Mouse (Mus musculus) splenic B cell, adult 2 months (primary cell): ENCODE data around the gene Car11.
A peak's percentile ranks its signal among the peaks of the same experiment; 100 is the strongest.
"Not testable (repeated sequence)": the region's sequence is repeated elsewhere in the genome, so short reads cannot be mapped to it uniquely, and the experiment has no call there.

Experiments used
- DNase-seq: peaks from one replicate; pipeline ENCODE4 v3.0.0-alpha.2; 2011; ENCODE audit warnings: low read depth, low spot score
- H3K27me3 ChIP-seq: 2 replicates; pipeline ENCODE4 v1.6.1; 2012; ENCODE audit warnings: mild to moderate bottlenecking, low read length, moderate library complexity, mixed read lengths; ENCODE audit not compliant: control insufficient read depth, poor library complexity, insufficient read depth, severe bottlenecking
- H3K36me3 ChIP-seq: 2 replicates; pipeline ENCODE4 v1.6.1; 2012; ENCODE audit warnings: mild to moderate bottlenecking, low read length, moderate library complexity, mixed read lengths; ENCODE audit not compliant: control insufficient read depth, poor library complexity, insufficient read depth, severe bottlenecking

Gene Car11

DNA sequence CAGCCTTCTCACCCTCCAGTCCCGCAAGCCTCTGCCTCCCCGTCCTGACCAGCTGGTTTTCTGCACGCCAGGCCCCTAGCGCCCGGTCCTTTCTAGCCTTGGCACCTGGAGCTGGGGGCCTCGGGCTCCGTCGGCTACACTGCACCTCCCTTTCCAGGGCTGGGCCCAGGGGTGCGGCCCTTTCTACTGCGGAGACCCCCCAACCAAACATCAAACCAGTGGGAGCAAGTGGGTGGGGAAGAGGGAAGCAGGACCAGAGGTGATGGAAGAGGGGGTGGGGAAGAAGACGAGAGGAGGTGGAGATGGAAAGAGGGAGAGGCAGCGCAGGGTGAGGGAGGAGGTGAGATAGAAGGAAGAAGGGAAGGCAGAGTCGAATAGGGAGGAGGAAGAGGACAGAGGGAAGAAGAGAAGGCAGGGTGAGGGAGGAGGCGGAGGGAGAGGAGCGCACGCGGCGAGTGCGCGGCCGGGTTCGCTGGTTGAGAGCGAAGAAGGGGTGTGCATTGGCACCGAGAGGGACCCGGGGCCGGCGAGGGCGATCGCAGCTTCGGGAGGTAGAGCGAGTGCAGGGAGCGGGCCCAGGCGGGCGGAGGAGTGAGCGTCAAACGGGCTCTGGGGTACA is at the start of gene Car11:
Car11 (plus strand) TSS at position 321 of the 619 bp plus-strand sequence.
- no peak for DNase-seq
- no peaks in the 10 kb centered on the region for H3K36me3 ChIP-seq
- no peaks in the 10 kb centered on the region for H3K27me3 ChIP-seq

GRCm38 (mm10) chr7:45650484-45650883 is 49.2 kb upstream of the Car11 start:
- H3K27me3 ChIP-seq, DNase-seq, H3K36me3 ChIP-seq: not testable (repeated sequence)

DNA sequence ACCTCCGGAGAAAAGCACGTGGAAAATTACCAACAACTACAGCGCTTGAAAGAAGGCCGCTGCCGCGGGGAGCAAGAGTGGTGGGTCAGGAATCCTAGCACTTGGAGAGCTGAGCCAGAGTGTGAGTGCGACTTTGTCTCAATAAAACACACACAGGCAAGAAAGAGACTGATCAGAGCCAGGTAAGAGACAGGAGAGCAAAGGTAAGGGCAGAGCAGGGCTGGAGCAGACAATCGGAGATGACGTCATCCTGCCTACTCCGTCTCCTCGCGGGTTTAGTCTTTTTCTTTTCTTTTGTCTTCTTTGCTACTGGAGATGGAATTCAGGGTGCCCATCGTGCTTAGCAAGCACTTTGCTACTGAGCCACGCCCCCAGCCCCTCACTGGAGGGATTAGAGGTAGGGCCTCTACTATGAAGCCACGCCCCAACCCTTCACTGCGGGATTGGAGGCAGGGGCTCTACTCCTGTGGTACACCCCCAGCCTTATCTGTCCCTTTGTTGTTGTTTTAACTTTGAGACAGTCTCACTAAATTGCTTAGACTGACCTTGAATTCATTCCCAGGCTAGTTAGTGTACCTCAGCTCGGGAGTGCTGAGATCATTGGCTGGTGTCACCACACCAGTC is 45.1 kb upstream of the Car11 start:
- no peak for DNase-seq
- Histone ChIP-seq H3K27me3 (no peaks in the 10 kb centered on the region; the same call in 1 of the 2 replicates), H3K36me3 (no peaks in the 10 kb centered on the region)

GRCm38 (mm10) chr7:45660746-45661478 is 38.7 kb upstream of the Car11 start:
- DNase-seq: no peak
- Histone ChIP-seq H3K36me3 (no peaks in the 10 kb centered on the region), H3K27me3 (no peaks in the 10 kb centered on the region; the same call in 1 of the 2 replicates)

DNA sequence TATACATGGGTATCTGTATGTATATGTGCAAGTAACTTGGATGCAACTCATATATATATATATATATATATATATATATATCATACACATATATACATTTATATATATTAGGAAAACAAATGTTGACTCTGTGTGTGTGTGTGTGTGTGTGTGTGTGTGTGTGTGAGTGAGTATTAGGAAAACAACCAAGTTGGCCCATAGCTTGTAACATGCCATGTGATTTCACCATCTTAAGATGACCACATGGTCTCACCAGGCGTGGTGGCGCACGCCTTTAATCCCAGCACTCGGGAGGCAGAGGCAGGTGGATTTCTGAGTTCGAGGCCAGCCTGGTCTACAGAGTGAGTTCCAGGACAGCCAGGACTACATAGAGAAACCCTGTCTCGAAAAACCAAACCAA is 37.9 kb upstream of the Car11 start:
- not testable (repeated sequence) for DNase-seq, H3K36me3 ChIP-seq, H3K27me3 ChIP-seq

DNA sequence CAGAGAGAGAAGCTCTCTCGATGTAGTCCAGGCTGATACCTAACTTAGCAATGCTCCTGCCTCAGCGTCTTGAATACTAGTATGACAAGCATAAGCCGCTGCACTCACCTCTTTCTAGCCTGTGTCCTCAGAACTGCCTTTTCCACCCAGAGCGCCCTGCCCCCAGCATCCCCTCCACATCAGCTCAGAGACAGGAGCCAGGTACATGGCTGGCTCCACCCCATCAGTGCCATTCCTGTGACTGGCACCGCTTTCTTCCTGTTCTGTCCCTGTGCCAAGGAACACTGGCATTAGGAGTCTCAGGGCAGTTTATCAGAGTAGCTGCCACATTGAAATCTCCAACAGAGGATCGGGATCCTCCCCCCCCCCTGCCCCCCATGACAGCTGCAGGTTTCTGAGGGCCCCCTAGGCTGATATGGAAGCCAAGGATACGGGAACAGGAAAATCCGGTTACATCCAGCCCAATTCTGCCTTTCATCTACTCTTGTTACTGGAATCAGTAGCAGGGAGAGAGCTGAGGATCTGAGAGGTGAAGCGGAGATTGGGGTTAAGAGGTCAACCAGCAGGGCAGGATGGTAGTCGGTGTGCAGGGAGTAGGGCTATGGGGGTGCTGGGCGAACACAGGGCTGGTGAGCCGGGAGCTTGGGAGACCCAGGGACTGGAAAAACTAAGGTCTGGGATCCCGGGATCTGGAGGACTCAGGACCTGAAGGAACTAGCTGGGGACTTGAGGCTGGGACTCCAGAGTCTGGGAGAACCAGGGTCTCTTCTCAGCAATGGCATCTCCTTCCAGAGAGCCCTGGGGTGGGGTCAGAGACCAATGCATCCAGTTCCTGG is 34.1 kb upstream of the Car11 start:
- H3K27me3 ChIP-seq: no peaks in the 10 kb centered on the region
- no peaks in the 10 kb centered on the region for H3K36me3 ChIP-seq
- DNase-seq: no peak

GRCm38 (mm10) chr7:45666161-45666560 is 33.5 kb upstream of the Car11 start, which contains the start of gene Fut2:
Gene Fut2 (minus strand): TSS chr7:45666394.
- no peak for DNase-seq
- Histone ChIP-seq H3K27me3 (no peaks in the 10 kb centered on the region), H3K36me3 (no peaks in the 10 kb centered on the region)

DNA sequence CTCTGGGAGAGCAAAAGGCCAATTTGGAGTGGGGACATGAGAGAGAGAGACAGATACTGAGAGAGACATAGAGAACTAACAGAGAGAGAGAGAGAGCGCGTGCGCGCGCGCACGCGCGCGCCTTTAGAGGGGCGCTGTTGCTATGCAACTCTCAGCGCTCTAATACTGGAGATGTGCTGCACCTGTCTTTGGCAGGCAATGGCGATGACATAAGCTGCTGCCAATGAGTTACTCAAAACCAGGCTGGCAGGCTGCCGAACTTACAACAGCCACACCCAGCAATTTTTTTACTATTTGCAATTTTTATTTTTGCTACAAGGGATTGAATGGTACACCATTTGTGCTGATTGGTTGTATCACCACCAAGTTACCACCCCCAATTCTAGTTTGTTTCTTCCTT is 31.9 kb upstream of the Car11 start:
- no peaks in the 10 kb centered on the region for H3K36me3 ChIP-seq
- DNase-seq: no peak
- H3K27me3 ChIP-seq: no peaks in the 10 kb centered on the region

GRCm38 (mm10) chr7:45668921-45669320 is 30.7 kb upstream of the Car11 start:
- Histone ChIP-seq H3K27me3 (no peaks in the 10 kb centered on the region), H3K36me3 (no peaks in the 10 kb centered on the region)
- no peak for DNase-seq

DNA sequence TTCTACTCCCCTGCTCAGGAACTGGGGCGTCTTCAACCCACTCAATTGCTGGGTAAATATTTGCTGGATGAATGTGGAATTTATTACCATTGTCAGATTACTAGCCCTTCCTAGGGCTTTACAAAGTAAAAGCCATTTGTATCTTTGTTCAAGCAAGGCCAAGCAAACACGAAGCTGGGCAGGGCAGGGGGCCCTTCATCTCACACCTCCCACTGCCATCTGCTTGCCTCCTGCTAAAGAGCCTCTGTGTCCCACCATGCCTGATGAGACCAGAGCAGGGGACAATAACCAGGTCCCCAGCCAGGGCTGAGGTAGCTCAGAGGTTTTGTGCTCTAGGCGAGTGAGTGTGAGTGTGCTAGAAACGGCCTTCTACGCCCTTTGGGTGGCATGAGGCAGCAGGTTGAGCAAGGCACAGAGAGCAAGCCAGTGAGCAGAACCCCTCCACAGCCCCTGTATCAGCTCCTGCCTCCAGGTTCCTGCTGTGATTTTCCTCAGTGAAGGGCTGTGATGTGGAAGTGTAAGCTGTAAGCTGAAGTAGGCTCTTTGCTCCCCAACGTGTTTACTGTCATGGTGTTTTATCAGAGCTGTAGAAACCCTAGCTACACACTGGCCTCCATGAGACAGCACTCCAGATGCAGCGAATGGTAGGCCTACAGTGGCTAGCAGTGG is 21.9 kb upstream of the Car11 start:
- Histone ChIP-seq H3K36me3 (no peaks in the 10 kb centered on the region), H3K27me3 (no peaks in the 10 kb centered on the region)
- no peak for DNase-seq

- Histone ChIP-seq H3K27me3 (no peaks in the 10 kb centered on the region), H3K36me3 (no peaks in the 10 kb centered on the region)
- DNase-seq: no peak
Observed at GRCm38 (mm10) chr7:45678513-45678912, 21.1 kb upstream of the Car11 start.

GRCm38 (mm10) chr7:45679966-45680621 is 19.5 kb upstream of the Car11 start:
- DNase-seq: no peak
- no peaks in the 10 kb centered on the region for H3K27me3 ChIP-seq
- H3K36me3 ChIP-seq: no peaks in the 10 kb centered on the region

- no peaks in the 10 kb centered on the region for H3K27me3 ChIP-seq
- peak; percentile 72 for DNase-seq
- H3K36me3 ChIP-seq: no peaks in the 10 kb centered on the region
Observed at GRCm38 (mm10) chr7:45681046-45681736, 18.5 kb upstream of the Car11 start.
